Mouse (Mus musculus): ENCODE measurements around the gene Abi2. TPM values are rescaled to one million over a fixed set of nuclear protein-coding genes. Genes with fewer than 3 reads are reported as not detected.

The Abi2 gene
- polyA plus RNA-seq, 1 experiment, result 6.7 TPM

- H3K4me3 ChIP-seq, result no peak overlapping the region
- no peak overlapping the region for H3ac ChIP-seq (ENCODE audit: control insufficient read depth, insufficient read length)
- H3K27me3 ChIP-seq (ENCODE audit: control insufficient read depth, insufficient read depth, insufficient read length), result no peaks in the 10 kb centered on the region
- no peaks in the 10 kb centered on the region for H3K79me2 ChIP-seq (ENCODE audit: control insufficient read depth, insufficient read depth)
- TF ChIP-seq REST (IDR thresholded peaks at IDR 0.05; ENCODE audit: insufficient read depth, insufficient read length), result no peak
- no peak for TF ChIP-seq MYOG (IDR thresholded peaks at IDR 0.05; ENCODE audit: control insufficient read depth in 1 of 3, insufficient read depth in 1 of 3, insufficient read length in 2 of 3, low read depth in 2 of 3)
- TF ChIP-seq TCF12 (IDR thresholded peaks at IDR 0.05; ENCODE audit: insufficient read depth, poor library complexity, severe bottlenecking), result no peak
- no peak for TF ChIP-seq USF1 (IDR thresholded peaks at IDR 0.05; ENCODE audit: low read depth)
- no peak for TF ChIP-seq POLR2A (IDR thresholded peaks at IDR 0.05; ENCODE audit: insufficient read length, low read depth)
- no peak for TF ChIP-seq MYOD1 (IDR thresholded peaks at IDR 0.05; ENCODE audit: control insufficient read depth in 1 of 3, insufficient read length in 2 of 3, low read depth in 2 of 3)
- H3K4me2 ChIP-seq (ENCODE audit: low read depth), result no peak overlapping the region
- peaks cover 14% of the 10 kb centered on the region for H3K36me3 ChIP-seq (ENCODE audit: control insufficient read depth, insufficient read depth)
Observed at GRCm38 (mm10) chr1:60510584-60510983, 101.2 kb downstream of the Abi2 start.

GRCm38 (mm10) chr1:60530107-60530506, 120.7 kb downstream of the Abi2 start:
- Histone ChIP-seq H3K79me2 (ENCODE audit: control insufficient read depth, insufficient read depth) (peaks cover 14% of the 10 kb centered on the region), H3K27me3 (ENCODE audit: control insufficient read depth, insufficient read depth, insufficient read length) (no peaks in the 10 kb centered on the region), H3K4me3 (no peak overlapping the region), H3ac (ENCODE audit: control insufficient read depth, insufficient read length) (no peak overlapping the region), H3K36me3 (ENCODE audit: control insufficient read depth, insufficient read depth) (peaks cover 57% of the 10 kb centered on the region), H3K4me2 (ENCODE audit: low read depth) (no peak overlapping the region)
- no peak for TF ChIP-seq MYOD1 (IDR thresholded peaks at IDR 0.05; ENCODE audit: control insufficient read depth in 1 of 3, insufficient read length in 2 of 3, low read depth in 2 of 3)
- no peak for TF ChIP-seq TCF3 (IDR thresholded peaks at IDR 0.05; ENCODE audit: insufficient read length, low read depth)
- no peak for TF ChIP-seq E2F4 (IDR thresholded peaks at IDR 0.05; ENCODE audit: insufficient read depth)
- TF ChIP-seq POLR2AphosphoS2 (IDR thresholded peaks at IDR 0.05; ENCODE audit: insufficient read length, low read depth), result no peak
- no peak for TF ChIP-seq POLR2A (IDR thresholded peaks at IDR 0.05; ENCODE audit: insufficient read length, low read depth)
- TF ChIP-seq TCF12 (IDR thresholded peaks at IDR 0.05; ENCODE audit: insufficient read depth, poor library complexity, severe bottlenecking), result no peak
- no peak for TF ChIP-seq MAX (IDR thresholded peaks at IDR 0.05; ENCODE audit: low read depth)
- TF ChIP-seq MYOG (IDR thresholded peaks at IDR 0.05; ENCODE audit: control insufficient read depth in 1 of 3, insufficient read depth in 1 of 3, insufficient read length in 2 of 3, low read depth in 2 of 3), result no peak
- TF ChIP-seq USF1 (IDR thresholded peaks at IDR 0.05; ENCODE audit: low read depth), result no peak
- no peak for TF ChIP-seq SRF (IDR thresholded peaks at IDR 0.05; ENCODE audit: control insufficient read depth, insufficient read length, low read depth)
- no peak for TF ChIP-seq CEBPB (IDR thresholded peaks at IDR 0.05; ENCODE audit: insufficient read depth, poor library complexity, severe bottlenecking)
- no peak for TF ChIP-seq REST (IDR thresholded peaks at IDR 0.05; ENCODE audit: insufficient read depth, insufficient read length)

- no peak overlapping the region for H3K4me2 ChIP-seq (ENCODE audit: low read depth)
- no peak for TF ChIP-seq MAX (IDR thresholded peaks at IDR 0.05; ENCODE audit: low read depth)
- TF ChIP-seq CEBPB (IDR thresholded peaks at IDR 0.05; ENCODE audit: insufficient read depth, poor library complexity, severe bottlenecking), result no peak
- no peak for TF ChIP-seq SRF (IDR thresholded peaks at IDR 0.05; ENCODE audit: control insufficient read depth, insufficient read length, low read depth)
- no peak for TF ChIP-seq E2F4 (IDR thresholded peaks at IDR 0.05; ENCODE audit: insufficient read depth)
- no peak for TF ChIP-seq TCF12 (IDR thresholded peaks at IDR 0.05; ENCODE audit: insufficient read depth, poor library complexity, severe bottlenecking)
- TF ChIP-seq TCF3 (IDR thresholded peaks at IDR 0.05; ENCODE audit: insufficient read length, low read depth), result no peak
- no peak for TF ChIP-seq POLR2AphosphoS2 (IDR thresholded peaks at IDR 0.05; ENCODE audit: insufficient read length, low read depth)
- TF ChIP-seq REST (IDR thresholded peaks at IDR 0.05; ENCODE audit: insufficient read depth, insufficient read length), result no peak
- no peak for TF ChIP-seq POLR2A (IDR thresholded peaks at IDR 0.05; ENCODE audit: insufficient read length, low read depth)
- no peak for TF ChIP-seq USF1 (IDR thresholded peaks at IDR 0.05; ENCODE audit: low read depth)
- no peak for TF ChIP-seq MYOD1 (IDR thresholded peaks at IDR 0.05; ENCODE audit: control insufficient read depth in 1 of 3, insufficient read length in 2 of 3, low read depth in 2 of 3)
- TF ChIP-seq MYOG (IDR thresholded peaks at IDR 0.05; ENCODE audit: control insufficient read depth in 1 of 3, insufficient read depth in 1 of 3, insufficient read length in 2 of 3, low read depth in 2 of 3), result no peak
- H3K79me2 ChIP-seq (ENCODE audit: control insufficient read depth, insufficient read depth), result peaks cover 19% of the 10 kb centered on the region
- no peak overlapping the region for H3ac ChIP-seq (ENCODE audit: control insufficient read depth, insufficient read length)
- H3K4me3 ChIP-seq, result no peak overlapping the region
- H3K36me3 ChIP-seq (ENCODE audit: control insufficient read depth, insufficient read depth), result peaks cover 53% of the 10 kb centered on the region
- H3K27me3 ChIP-seq (ENCODE audit: control insufficient read depth, insufficient read depth, insufficient read length), result no peaks in the 10 kb centered on the region
Observed at GRCm38 (mm10) chr1:60530636-60531035, 121.2 kb downstream of the Abi2 start.

Other genes starting within 250 kb of the Abi2 start
- gene Nbeal1, start 229.0 kb upstream of the Abi2 start, polyA plus RNA-seq (2012; fragmentation: generic; extraction: Trizol), result 1.2 TPM
- gene Cyp20a1, start 66.3 kb upstream of the Abi2 start, polyA plus RNA-seq (2012; fragmentation: generic; extraction: Trizol), result 25.8 TPM
- 7.4 TPM for gene Raph1, start 157.5 kb downstream of the Abi2 start, polyA plus RNA-seq (2012; fragmentation: generic; extraction: Trizol)